Mouse (Mus musculus) c-Kit-positive CD71-positive TER-119-positive erythroid progenitor cells, embryonic 14.5 days (primary cell): ENCODE data around the gene Gm21885.

ENCODE experiments used
- DNase-seq: peaks from one replicate; pipeline ENCODE4 v3.0.0-alpha.2; 2013; ENCODE audit warnings: low spot score

Gm21885 gene

GRCm38 (mm10) chr11:94268761-94269160 lies 12.9 kb upstream of the Gm21885 start:
- no peak for DNase-seq

- no peak for DNase-seq
These were observed 11.8 kb upstream of the Gm21885 start for GRCm38 (mm10) chr11:94269906-94270305.

- DNase-seq, result no peak
These were observed 10.7 kb upstream of the Gm21885 start for GRCm38 (mm10) chr11:94271015-94271414.

- no peak for DNase-seq
These were observed 8.4 kb upstream of the Gm21885 start for GRCm38 (mm10) chr11:94272960-94273927.

GRCm38 (mm10) chr11:94274206-94274867 lies 7.3 kb upstream of the Gm21885 start:
- peak; percentile 69 for DNase-seq

GRCm38 (mm10) chr11:94275226-94275625 lies 6.4 kb upstream of the Gm21885 start:
- no peak for DNase-seq

- no peak for DNase-seq
These were observed 6.0 kb upstream of the Gm21885 start for GRCm38 (mm10) chr11:94275686-94276085.

GRCm38 (mm10) chr11:94276869-94277337 lies 4.8 kb upstream of the Gm21885 start:
- peak; percentile 89 for DNase-seq

- no peak for DNase-seq
These were observed 618 bp downstream of the Gm21885 start for GRCm38 (mm10) chr11:94282291-94282690.

- no peak for DNase-seq
These were observed 1.9 kb downstream of the Gm21885 start for GRCm38 (mm10) chr11:94283536-94284099.

- DNase-seq, result no peak
These were observed 4.4 kb downstream of the Gm21885 start for GRCm38 (mm10) chr11:94285886-94286574.

GRCm38 (mm10) chr11:94287105-94287504 lies 5.4 kb downstream of the Gm21885 start:
- no peak for DNase-seq

- peak; percentile 82 for DNase-seq
These were observed 8.5 kb downstream of the Gm21885 start for GRCm38 (mm10) chr11:94290062-94290740.

GRCm38 (mm10) chr11:94294996-94295845 lies 13.5 kb downstream of the Gm21885 start:
- no peak for DNase-seq

GRCm38 (mm10) chr11:94312733-94313132 lies 31.1 kb downstream of the Gm21885 start:
- no peak for DNase-seq

- DNase-seq, result no peak
These were observed 32.5 kb downstream of the Gm21885 start for GRCm38 (mm10) chr11:94314098-94314652.

GRCm38 (mm10) chr11:94315308-94315707 lies 33.6 kb downstream of the Gm21885 start:
- DNase-seq, result no peak

GRCm38 (mm10) chr11:94316528-94316927 lies 34.9 kb downstream of the Gm21885 start:
- DNase-seq, result no peak

GRCm38 (mm10) chr11:94317014-94317413 lies 35.3 kb downstream of the Gm21885 start:
- no peak for DNase-seq

GRCm38 (mm10) chr11:94317515-94317914 lies 35.8 kb downstream of the Gm21885 start:
- no peak for DNase-seq
